Mouse (Mus musculus): ENCODE data around the gene P4ha1.

DNA sequence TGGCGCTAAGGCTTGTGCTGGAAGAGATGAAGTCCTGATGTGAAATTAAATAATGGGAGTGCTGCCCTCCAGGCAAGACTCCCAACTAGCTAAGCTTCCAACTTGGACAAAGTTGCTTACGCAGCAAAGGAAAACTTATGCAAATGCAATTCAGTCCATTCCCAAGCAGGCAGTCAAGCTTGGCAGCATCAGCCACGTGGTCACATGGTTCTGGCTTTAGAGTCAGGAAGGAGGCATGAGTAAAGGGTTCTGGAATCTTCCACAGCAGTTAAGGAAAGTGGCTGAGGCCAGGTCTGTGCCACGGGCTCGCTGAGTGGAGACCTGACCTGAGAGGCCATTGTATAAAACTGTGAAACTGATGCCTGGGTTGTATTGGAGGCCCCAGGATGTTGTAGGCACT, 37.6 kb upstream of the P4ha1 start:
- TF ChIP-seq POLR2A (IDR thresholded peaks at IDR 0.05; ENCODE audit: borderline replicate concordance, extremely low read depth, insufficient read depth, insufficient read length, poor library complexity, severe bottlenecking) (no peak), CTCF (IDR thresholded peaks at IDR 0.05; ENCODE audit: borderline replicate concordance, extremely low read depth, insufficient read depth, insufficient read length) (no peak)
